Mouse (Mus musculus): ENCODE measurements around the gene Trpm1.
A peak's percentile ranks its signal among the peaks of the same experiment; 100 is the strongest.
"Not testable (repeated sequence)": the region's sequence is repeated elsewhere in the genome, so short reads cannot be mapped to it uniquely, and the experiment has no call there.

Gene Trpm1

GRCm38 (mm10) chr7:64153535-64153934, at the start of gene Trpm1:
Gene Trpm1 (plus strand): TSS chr7:64153835.
- no peak for DNase-seq

GRCm38 (mm10) chr7:64122131-64122715, 31.4 kb upstream of the Trpm1 start:
- DNase-seq = no peak

GRCm38 (mm10) chr7:64123721-64124120, 29.9 kb upstream of the Trpm1 start:
- no peak for DNase-seq

DNA sequence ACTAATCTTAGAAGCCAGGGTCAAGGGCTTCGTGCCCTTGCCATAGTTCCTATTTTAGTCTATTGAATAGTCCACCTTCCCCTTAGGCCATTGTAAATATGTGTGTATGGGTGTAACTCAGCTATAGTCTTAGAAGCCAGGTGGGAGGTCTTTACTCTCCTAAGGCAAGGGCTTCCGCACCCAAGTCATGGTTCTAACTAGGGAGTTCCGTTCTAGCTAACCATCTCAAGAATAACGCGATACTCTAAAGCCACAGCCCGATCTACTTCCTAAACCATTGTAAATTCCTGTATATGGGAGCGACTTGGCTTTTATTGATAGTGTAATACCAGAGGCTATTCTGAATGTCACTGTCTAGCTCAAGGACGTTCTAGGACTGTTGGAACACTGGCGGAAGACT, 27.6 kb upstream of the Trpm1 start:
- DNase-seq = not testable (repeated sequence)

- DNase-seq = no peak
Measured at GRCm38 (mm10) chr7:64139866-64140265, 13.8 kb upstream of the Trpm1 start.

GRCm38 (mm10) chr7:64141301-64142032, 12.2 kb upstream of the Trpm1 start:
- DNase-seq = no peak

- no peak for DNase-seq
Measured at GRCm38 (mm10) chr7:64149337-64149736, 4.3 kb upstream of the Trpm1 start.

DNA sequence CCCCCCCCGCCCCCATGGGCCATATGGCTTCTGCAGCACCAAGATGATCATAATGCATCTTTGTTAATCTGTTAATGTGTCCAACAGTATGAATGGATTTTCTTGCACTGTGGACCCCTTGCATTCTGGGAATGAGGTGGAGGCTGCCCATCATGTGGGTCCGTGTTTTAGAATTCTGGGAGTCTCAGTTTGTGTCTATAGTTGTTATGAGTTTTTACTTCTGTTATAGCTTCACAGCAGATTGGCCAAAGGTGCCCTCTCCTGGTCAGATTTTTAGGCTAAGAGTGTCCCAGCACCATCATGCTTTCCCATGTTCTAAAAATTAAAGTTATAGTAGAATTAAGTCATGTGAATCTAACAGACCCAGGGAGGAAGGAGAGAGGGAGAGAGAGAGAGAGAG, 3.9 kb upstream of the Trpm1 start:
- no peak for DNase-seq

GRCm38 (mm10) chr7:64150436-64151080, 3.1 kb upstream of the Trpm1 start:
- DNase-seq = no peak

DNA sequence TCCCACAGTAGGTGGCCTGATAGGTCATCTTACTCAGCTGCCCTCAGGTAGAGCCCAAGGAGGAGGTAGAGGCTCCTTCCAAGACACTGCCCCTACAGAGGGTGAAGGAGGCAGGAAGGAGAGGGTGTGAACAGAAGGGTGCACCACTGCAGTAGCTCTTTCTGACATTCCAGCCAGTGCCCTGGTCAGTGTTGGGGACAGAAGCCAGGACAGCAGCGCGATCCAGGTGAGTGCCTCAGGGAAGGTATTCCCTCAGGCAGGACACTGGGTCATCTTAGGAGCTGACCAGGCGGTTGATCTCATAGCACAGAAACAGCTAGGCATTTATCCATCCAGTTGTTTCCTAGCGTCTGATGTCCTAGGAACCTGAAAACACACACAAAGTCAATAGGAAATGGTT, 1.6 kb downstream of the Trpm1 start:
- DNase-seq = no peak

DNA sequence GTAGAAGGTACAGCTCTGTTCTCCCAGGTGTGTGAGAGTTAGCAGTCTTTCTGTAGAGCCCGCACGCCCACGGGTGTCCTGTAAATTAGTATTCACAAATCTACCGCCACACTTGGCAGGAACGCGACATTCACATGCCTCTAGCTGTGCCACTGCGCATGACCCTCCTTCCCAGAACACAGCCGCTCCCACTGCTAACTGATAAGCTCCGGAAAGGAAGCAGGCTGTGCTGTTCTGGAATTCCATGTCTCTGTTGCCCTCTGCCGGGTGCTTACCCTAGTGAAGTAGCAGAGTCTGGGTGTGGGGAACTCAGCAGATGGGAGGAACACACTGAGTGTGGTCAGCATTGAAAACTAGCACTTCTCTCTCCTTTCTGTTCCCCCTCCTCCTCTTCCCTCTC, 2.1 kb downstream of the Trpm1 start:
- peak; percentile 89 for DNase-seq

DNA sequence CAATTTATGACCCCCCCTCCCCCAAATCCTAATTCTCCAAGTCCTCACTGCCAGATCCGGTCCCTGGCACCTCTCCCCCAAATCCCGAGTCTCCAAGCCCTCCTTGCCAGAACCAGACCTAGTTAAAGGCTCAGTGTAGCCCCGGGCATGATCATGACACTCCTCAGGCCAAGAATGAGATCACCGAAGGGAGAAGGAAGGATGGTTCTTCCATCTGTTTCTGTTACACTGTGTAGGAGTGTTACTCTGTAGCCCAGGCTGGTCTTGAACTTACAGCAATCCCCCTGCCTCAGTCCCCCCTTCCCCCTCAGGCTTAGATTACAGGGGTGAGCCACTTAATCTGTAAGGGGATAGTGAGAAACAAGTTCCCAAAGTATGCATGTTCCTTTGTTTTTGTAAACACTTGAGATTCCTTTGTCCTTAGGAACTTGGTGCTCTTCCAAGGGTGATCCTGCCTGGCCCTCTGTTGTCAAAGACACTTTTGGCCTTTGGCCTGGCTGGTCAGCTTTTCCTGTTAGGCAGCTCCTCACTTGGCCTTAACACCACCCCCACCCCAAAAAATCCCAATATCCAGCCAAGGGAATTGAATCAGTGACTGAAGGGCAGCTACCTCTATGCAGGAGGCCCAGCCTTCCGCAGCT, 2.8 kb downstream of the Trpm1 start:
- peak; percentile 76 for DNase-seq

DNA sequence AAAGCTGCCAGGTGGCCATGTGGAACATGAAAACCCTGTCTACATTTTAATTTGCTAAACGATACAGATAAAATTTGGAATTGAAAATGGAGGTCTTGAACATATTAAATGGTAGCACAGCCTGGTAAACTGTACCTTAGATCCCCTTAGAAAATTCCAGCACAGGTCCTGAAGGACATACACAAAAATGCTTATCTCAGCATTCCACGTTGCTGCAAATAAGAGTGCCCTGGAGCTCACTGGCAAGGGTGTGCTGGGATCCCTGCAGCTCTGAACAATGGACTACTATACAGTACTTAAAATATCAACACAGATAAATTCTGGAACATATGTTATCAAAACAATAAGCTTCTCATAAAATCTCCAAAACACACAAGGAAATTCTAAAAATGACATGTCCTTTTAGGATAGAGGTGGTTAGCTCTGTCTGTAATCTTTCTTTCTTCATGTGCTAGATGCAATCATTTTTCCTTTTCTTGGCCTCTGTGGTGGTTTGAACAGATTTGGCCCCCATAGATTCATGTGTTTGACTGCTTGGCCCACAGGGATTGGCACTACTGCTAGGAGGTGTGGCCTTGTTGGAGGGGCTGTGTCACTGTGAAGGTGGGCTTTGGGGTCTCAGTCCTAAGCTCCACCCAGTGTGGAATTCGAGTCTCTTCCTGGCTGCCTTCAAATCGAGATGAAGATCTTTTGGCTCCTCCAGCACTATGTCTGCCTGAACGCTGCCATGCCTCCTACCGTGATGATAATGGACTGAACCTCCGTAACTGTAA, 3.5 kb downstream of the Trpm1 start:
- no peak for DNase-seq

DNA sequence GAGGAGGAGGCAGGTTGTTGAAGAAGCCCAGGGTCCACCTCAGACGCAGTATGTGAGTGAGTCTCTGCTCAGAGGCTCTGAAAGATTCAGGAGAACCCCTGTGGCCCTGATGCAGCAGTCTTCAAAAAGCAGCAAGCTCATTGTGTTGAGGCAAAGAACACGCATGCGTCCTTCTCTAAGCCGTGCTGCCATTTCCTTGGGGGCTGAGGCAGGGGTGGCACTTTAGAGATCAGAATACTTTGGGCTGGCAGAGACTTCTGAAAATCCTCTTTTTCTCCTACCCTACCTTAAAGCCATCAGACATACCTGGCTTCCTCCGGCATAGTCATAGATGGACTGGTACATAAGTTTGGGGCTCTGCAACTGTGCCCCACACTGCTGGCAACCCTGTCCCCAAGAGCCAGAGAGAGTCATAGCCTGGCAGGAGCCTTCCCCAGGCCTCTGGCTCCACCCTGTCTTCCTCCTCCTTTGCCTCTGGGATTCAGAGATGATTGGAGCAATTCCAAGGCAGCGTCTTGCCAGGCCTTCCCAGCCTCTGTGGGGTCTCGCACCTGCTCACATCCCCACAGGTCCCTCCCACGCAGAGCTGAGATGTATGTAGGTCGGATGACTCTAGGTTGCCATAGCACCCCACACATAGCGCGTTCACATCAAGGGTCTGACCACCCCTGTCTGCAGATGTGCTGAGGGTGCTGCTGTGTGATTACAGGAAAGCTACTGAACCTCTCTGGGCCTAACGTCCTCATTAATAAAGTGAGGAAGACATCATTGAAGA, 4.8 kb downstream of the Trpm1 start:
- DNase-seq = peak; percentile 34

- DNase-seq = peak; percentile 33
Measured at GRCm38 (mm10) chr7:64159056-64159542, 5.5 kb downstream of the Trpm1 start.

DNA sequence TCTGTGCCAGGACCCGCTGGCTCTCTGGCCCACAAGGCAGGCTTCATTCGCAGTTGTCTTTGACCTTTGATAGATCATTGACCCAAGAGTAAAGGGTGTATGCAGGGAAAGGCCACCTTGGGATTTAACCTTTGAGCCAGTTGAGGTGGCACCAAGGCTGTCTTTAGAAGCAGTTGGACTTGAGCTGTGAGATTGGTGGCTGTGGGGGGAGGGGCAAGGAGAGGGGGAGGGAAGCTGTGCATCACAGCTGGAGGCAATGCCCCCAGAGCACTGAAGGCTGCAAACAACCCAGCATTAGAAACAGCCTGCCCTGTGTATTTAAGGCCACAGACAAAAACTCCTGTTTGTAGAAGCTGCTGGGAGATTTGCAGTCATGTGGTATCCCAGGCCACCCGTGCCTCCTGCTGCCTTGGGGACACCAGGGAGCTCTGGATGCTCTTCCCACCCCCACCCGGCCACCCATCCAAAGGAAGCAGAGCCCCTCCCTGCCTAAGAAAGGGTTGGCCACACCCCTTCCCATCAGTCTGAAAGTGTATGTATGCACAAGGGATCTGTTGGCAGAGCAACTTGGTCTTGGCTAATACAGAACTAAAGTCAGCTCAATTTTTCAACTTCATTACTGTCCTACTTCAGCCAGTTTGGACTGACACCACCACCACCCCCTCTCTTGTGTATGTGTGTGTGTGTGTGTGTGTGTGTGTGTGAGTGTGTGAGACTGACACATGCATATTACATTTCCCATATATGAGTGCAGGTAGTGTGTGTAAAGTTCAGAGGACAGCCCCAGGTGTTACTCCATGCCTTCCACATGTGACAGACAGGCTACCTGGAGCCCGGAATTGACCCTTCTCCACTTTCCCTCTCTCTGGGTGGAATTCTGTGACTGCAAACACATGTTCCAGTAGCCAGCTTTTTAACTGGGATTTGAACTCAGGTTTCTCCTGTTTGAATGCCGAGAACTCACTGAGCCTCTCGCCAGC, 6.3 kb downstream of the Trpm1 start:
- peak; percentile 49 for DNase-seq

- DNase-seq = no peak
Measured at GRCm38 (mm10) chr7:64160737-64161470, 7.3 kb downstream of the Trpm1 start.

- DNase-seq = peak; percentile 28
Measured at GRCm38 (mm10) chr7:64161990-64162389, 8.4 kb downstream of the Trpm1 start.

GRCm38 (mm10) chr7:64163086-64163485, 9.5 kb downstream of the Trpm1 start:
- DNase-seq = no peak

- DNase-seq = no peak
Measured at GRCm38 (mm10) chr7:64163890-64164289, 10.3 kb downstream of the Trpm1 start.

Measured in lung, postnatal 14 days (tissue).